Mouse (Mus musculus): ENCODE measurements around the gene Nckap5. TPM values are rescaled to one million over a fixed set of nuclear protein-coding genes. Genes with fewer than 3 reads are reported as not detected.
"Not testable (repeated sequence)": the region's sequence is repeated elsewhere in the genome, so short reads cannot be mapped to it uniquely, and the experiment has no call there.

Gene Nckap5
- total RNA-seq, 2 experiments from 2014 or later: 17.7 to 22.7 TPM

GRCm38 (mm10) chr1:126070861-126071260 lies 759.7 kb downstream of the Nckap5 start:
- DNase-seq (ENCODE audit: low spot score in 2 of 2): no peak

DNA sequence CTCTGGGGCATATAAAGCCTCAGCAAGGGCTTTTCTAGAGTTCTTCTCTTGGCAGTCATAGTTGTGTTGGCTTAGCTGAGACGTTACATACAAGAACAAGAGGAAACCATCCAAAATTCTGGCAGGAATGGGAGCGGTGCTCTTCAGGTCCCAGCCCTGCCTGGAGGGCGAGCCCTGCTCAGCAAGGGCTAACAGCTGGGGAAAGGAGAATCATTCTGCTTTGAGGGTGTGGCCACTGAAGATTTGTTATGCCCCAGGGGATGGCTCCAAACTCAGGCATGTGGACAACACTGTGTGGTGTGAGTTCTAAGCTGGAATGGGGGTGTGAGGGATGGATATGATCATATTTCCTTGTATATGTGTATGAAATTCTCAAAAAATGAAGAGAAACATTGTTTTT lies 779.1 kb downstream of the Nckap5 start:
- DNase-seq (ENCODE audit: low spot score in 2 of 2): no peak

DNA sequence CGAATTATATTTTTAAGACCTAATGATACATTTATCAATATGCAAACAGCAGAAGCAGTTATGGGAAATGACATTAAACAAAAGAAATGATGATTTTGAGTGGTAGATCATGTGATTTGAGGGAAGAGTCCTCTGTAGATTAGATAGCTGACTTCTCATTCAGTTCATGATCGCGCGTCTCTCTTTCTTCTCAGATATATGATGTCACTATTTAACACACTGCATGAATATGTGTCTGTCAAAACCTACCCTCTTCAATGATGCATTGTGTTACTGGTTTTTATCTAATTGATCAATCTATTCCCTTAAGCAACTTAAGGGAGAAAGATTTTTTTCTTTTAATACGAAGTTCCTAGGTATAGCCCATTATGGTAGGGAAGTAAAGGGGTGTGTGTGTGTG lies 787.7 kb downstream of the Nckap5 start:
- no peak for DNase-seq (ENCODE audit: low spot score in 2 of 2)

- DNase-seq (ENCODE audit: low spot score in 2 of 2): no peak
Measured at GRCm38 (mm10) chr1:126027536-126027935, 803.1 kb downstream of the Nckap5 start.

DNA sequence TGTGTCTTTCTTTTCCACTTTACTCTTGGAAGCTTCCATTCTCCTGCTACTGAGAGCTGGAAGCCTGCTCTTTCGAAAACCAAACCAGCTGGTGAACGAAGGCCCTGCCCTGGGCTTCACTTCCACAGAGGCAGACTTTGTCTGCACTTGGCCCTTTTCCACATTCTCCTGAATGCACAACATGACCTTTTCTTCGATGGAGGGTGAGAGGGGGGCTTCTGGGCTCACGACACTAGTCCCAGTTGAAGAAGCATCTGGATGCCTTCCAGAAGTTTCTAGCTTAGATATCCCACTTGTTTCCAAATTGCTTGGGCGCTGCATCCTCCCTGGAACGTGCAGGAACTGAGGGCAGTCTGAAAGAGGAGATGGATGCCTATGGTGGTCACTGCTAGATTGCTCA lies 806.1 kb downstream of the Nckap5 start:
- DNase-seq (ENCODE audit: low spot score in 2 of 2): peak; percentile 37 to 52

DNA sequence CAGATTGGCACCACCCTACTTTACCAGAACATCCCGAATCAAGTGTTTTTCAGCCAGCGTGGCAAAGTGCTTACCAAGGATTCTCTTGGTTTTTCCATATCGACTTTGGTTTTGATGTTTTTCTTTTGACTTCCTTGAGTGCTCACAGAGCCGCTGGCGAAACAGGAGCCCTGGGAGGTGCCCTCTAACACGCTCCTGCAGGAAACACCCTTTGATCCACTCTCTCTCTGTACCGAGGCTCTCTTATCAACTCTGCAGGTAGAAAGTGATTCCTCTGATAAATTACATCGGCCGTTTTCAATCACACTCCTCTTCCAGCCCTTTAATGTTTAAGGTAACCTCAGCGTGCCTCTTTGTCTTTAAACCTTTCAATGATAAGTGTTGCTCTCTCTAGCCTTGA lies 807.6 kb downstream of the Nckap5 start:
- DNase-seq (ENCODE audit: low spot score in 2 of 2): no peak

- DNase-seq (ENCODE audit: low spot score in 2 of 2): not testable (repeated sequence)
Measured at GRCm38 (mm10) chr1:126018654-126019053, 811.9 kb downstream of the Nckap5 start.

DNA sequence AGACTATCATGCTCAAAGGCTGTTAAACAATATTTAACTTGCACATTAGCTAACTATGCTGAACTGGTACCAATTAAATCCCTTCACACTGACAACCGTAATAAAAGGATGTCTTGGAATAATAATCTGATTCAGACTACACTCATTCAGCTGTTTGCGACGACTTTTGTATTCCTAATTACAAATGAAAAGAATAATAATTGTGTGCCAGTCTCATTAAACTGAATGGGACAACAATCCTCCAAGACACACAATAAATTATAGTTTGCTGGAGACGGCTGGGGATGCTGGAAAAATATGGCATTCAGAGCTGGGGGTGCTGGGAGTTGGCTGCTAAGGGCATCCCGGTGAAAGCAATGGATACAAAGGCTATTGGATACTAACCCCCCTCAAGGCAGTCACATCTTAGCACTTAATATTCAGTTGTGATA lies 818.9 kb downstream of the Nckap5 start:
- DNase-seq (ENCODE audit: low spot score in 2 of 2): no peak

- DNase-seq (ENCODE audit: low spot score in 2 of 2): no peak
Measured at GRCm38 (mm10) chr1:126007571-126007970, 823.0 kb downstream of the Nckap5 start.

GRCm38 (mm10) chr1:126005672-126006071 lies 824.9 kb downstream of the Nckap5 start:
- DNase-seq (ENCODE audit: low spot score in 2 of 2): no peak

GRCm38 (mm10) chr1:125996540-125996939 lies 834.1 kb downstream of the Nckap5 start:
- no peak for DNase-seq (ENCODE audit: low spot score in 2 of 2)

DNA sequence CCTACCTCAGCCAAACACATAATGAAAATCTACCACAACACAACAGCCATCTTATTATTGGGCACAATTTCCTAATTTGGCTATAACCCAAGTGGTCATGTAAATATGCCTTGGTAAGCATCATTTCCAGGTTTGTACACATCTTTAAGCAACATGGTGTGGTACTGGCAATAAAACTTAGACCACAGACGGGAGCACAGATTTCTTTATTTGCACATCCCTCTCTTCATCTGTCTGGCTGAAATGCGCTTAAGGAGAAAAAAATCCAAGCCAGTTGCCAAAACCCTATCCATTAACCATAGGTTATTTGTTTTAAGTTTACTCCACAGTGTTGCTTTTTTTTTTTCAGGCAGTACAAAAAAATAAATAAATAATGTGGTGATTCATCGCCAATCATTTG lies 842.8 kb downstream of the Nckap5 start:
- DNase-seq (ENCODE audit: low spot score in 2 of 2): no peak

- DNase-seq (ENCODE audit: low spot score in 2 of 2): no peak
Measured at GRCm38 (mm10) chr1:125984570-125984969, 846.0 kb downstream of the Nckap5 start.

DNA sequence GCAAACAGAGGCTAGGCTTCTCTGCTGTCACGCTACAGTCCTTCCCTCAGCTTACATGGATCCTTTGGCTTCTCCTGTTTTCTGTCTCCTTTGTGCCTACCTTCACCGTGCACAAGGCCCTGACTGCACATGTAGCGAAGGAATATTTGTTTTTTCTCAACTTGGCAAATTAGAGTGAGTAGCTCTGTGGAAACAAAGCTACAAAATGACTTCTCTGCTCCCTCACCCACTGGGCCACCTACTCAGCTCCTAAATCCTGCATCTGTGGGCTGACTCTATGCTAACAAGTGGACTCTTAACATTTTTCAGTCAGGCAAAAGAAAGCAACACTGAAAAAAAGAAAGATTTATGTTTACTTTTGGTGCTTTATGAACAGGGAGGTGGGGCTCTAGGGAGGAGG lies 856.0 kb downstream of the Nckap5 start:
- DNase-seq (ENCODE audit: low spot score in 2 of 2): no peak

DNA sequence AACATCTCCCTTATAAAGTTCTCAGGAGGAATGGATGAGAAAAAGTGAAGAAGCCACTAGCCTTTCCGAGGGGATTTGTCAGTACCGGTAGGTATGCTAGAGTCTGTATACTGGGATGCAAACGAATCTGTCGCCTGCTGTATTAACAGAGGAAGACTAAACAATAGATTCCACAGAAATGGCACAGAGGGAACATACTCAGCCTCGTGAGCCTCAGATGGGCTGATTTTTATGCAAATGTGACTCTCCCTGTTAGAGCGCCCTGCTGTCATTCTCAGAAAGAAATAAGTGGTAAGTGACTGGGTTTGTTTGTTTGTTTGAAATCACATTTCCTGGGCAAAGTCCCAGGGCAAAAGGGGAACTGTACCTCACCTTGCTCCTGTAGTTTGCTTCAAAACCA lies 858.7 kb downstream of the Nckap5 start:
- DNase-seq (ENCODE audit: low spot score in 2 of 2): no peak

DNA sequence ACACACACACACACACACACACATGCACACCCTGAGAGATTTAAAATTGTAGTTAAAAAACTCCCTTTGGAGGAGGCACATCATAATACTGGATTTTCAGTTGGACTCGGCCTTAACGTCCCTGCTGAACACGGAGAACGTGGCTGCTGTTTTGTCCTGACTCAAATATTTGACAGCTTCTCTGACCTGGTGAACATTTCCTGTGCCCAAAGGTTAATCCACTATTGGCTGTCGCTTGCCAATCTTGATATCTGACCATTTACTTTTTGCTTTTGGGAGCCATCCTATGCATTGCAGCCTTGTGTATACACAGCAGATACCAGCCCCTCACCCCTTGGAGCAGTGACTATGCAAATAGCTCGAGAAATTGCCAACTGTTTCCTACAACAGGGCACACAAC lies 862.9 kb downstream of the Nckap5 start:
- no peak for DNase-seq (ENCODE audit: low spot score in 2 of 2)

DNA sequence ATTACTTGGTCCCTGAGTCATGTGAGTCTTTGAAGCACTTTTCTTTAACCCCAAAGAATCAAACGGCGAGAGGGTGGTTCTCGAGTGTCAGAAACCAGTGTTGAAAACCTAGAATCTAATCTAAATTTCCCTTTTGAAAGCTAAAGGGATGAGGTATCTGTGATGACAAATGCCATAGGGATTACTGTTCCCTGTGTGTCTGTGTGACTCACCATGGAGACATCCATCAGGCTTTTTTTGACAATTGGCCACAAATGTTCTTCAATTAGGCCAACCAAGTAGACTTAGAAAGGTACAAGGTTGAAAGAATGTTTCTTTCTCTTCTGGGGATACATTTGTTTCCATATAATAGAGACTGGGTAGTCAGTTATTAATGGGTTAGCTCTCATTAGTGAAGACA lies 879.6 kb downstream of the Nckap5 start:
- DNase-seq (ENCODE audit: low spot score in 2 of 2): no peak

GRCm38 (mm10) chr1:125949076-125949475 lies 881.5 kb downstream of the Nckap5 start:
- no peak for DNase-seq (ENCODE audit: low spot score in 2 of 2)

DNA sequence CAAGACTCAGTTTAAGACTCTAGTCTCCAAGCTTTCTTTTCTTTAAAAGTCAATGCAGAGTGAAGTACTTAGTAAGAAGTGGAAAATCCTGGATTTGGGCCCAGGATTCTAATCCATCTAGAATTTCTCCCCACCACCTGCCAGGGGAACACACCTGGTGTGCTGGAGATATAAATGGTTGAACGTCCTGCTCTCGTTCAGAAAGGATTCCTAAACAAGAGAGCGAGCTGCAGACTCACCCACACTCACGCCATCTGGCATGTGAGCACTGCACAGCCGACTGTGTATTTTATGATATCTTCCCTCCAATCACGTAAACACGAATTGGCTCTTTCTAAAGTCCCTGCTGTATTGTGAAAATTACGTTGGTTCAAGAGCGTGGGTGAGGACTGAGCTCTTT lies 885.5 kb downstream of the Nckap5 start:
- peak; percentile 23 to 29 for DNase-seq (ENCODE audit: low spot score in 2 of 2)

DNA sequence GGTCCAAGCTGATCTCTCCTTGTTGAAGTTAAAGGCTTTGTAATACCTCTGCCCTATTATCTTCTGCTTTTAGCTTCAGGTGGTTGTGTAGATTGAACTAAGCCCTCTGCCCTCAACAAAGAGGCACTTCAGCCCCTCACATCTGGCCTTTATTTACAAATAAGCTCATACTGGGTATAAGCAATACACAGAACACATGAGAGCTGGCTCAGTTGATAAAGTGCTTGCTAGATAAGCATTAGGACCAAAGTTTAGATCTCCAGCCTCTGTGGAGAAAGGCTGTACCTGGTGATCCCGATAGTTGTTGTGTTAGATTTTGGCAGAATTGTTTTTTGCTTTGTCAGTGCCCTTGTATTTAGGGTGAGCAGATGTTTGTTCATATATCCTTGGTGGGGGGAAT lies 887.3 kb downstream of the Nckap5 start:
- DNase-seq (ENCODE audit: low spot score in 2 of 2): no peak

DNA sequence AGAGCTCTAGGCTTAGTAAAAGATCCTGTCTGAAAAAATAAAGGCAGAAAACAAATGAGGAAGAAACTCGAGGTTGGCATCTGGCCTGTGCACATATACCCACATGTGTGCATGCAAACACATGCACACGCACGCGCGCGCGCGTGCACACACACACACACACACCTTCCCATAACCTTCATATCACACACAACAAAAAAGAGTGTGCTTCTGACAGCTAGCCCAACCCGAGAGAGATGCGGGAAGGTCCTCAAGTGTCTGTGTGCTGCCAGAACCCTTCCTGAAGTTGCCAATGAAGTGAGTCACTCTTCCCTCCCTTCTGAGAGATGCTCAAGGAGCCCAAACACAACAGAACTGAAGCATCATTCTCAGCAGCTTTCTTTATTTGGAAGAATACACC lies 905.1 kb downstream of the Nckap5 start:
- DNase-seq (ENCODE audit: low spot score in 2 of 2): no peak

DNA sequence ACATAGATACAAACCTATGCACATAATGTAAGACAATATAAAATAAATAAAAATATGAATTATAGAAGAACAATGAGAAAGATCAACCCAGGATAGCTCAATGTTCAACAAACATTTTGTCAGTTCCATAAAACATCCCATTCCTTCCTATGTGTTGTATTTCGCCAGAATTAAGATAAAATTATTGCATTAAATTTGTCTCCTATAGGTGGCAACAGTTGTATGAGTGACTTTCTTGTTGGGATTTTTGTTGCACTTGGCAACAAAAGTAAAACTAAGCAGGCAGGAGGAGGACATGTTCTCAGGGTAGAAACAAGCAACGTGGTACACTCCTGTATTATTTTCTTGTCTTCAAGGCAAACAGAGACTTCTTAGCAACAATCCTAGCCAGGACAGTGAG lies 907.5 kb downstream of the Nckap5 start:
- no peak for DNase-seq (ENCODE audit: low spot score in 2 of 2)

- DNase-seq (ENCODE audit: low spot score in 2 of 2): no peak
Measured at GRCm38 (mm10) chr1:125920696-125921095, 909.9 kb downstream of the Nckap5 start.

Measured in layer of hippocampus, postnatal 10 days (tissue).